Mouse (Mus musculus) midbrain, embryonic 10.5 days (tissue): ENCODE data around the gene Zfp689. TPM values are rescaled to one million over a fixed set of nuclear protein-coding genes. Genes with fewer than 3 reads are reported as not detected.
"Not testable (repeated sequence)": the region's sequence is repeated elsewhere in the genome, so short reads cannot be mapped to it uniquely, and the experiment has no call there.

ENCODE experiments used
- DNase-seq: peaks from one replicate; pipeline ENCODE4 v3.0.0-alpha.2; 2017; ENCODE audit warnings: low spot score
- H3K27ac ChIP-seq: fragments of 300-500 bp; sonication (generic); replicated peaks from 2 replicates; pipeline ENCODE4 v1.5.1; 2016; ENCODE audit warnings: mild to moderate bottlenecking
- H3K27me3 ChIP-seq: fragments of 300-500 bp; sonication (generic); 2 replicates; pipeline ENCODE4 v1.6.1; 2016; ENCODE audit warnings: low read depth, mild to moderate bottlenecking; ENCODE audit not compliant: poor library complexity, severe bottlenecking
- H3K36me3 ChIP-seq: fragments of 300-500 bp; sonication (generic); 2 replicates; pipeline ENCODE4 v1.6.1; 2016; ENCODE audit warnings: mild to moderate bottlenecking, moderate library complexity
- H3K4me1 ChIP-seq: fragments of 300-500 bp; sonication (generic); 2 replicates; pipeline ENCODE4 v1.6.1; 2016
- H3K4me3 ChIP-seq: fragments of 300-500 bp; sonication (generic); 2 replicates; pipeline ENCODE4 v1.5.1; 2016; ENCODE audit warnings: mild to moderate bottlenecking, moderate library complexity
- H3K9me3 ChIP-seq: fragments of 300-500 bp; sonication (generic); replicated peaks from 2 replicates; pipeline ENCODE4 v1.6.1; 2016; ENCODE audit warnings: mild to moderate bottlenecking
- WGBS: fragments of 180-500 bp; shearing (Covaris S2); methylation state at CpG from one replicate; pipeline ENCODE4 v1.1.7; 2016; 5-methylcytosine and 5-hydroxymethylcytosine counted together
- polyA plus RNA-seq: library from polyadenylated mRNA; unstranded; fragments of >200 nt; fragmentation: Nextera tagmentation; extraction: Ambion mirVana; gene quantifications from 2 replicates; pipeline ENCODE4 v1.2.1, GENCODE M21; 2016

Gene Zfp689
- polyA plus RNA-seq, 1 experiment from 2014 or later: 13.9 TPM

- Histone ChIP-seq H3K4me1 (peaks cover 12% of the 10 kb centered on the region), H3K36me3 (peaks cover 87% of the 10 kb centered on the region)
- H3K27me3 ChIP-seq, DNase-seq, H3K4me3 ChIP-seq, H3K27ac ChIP-seq, H3K9me3 ChIP-seq: not testable (repeated sequence)
- WGBS: over 99% methylated on average over 2 of the region's 2 CpGs
These were observed 16.7 kb upstream of the Zfp689 start for GRCm38 (mm10) chr7:127465670-127466069.

- DNase-seq: no peak
- Histone ChIP-seq H3K9me3 (peaks cover 3% of the 10 kb centered on the region; the same call in 1 of the 2 replicates), H3K4me3 (no peak overlapping the region), H3K27ac (no peak overlapping the region), H3K36me3 (peaks cover 92% of the 10 kb centered on the region), H3K27me3 (no peaks in the 10 kb centered on the region), H3K4me1 (peaks cover 11% of the 10 kb centered on the region)
- 88% methylated on average over 3 of the region's 3 CpGs for WGBS
These were observed 16.2 kb upstream of the Zfp689 start for GRCm38 (mm10) chr7:127465191-127465590.

GRCm38 (mm10) chr7:127459311-127459710 lies 10.4 kb upstream of the Zfp689 start, which contains the start of gene Prr14:
TSS of gene Prr14 (plus strand) at chr7:127459611.
- not testable (repeated sequence) for DNase-seq, H3K27ac ChIP-seq, H3K4me3 ChIP-seq, H3K4me1 ChIP-seq, H3K27me3 ChIP-seq
- H3K36me3 ChIP-seq: peaks cover 92% of the 10 kb centered on the region
- WGBS: 94% methylated on average over 8 of the region's 8 CpGs
- H3K9me3 ChIP-seq: peaks cover 19% of the 10 kb centered on the region

- H3K36me3 ChIP-seq: peaks cover 89% of the 10 kb centered on the region
These were observed 9.6 kb upstream of the Zfp689 start for GRCm38 (mm10) chr7:127458371-127459122.

GRCm38 (mm10) chr7:127454905-127455304 lies 5.9 kb upstream of the Zfp689 start:
- Histone ChIP-seq H3K4me3 (no peak overlapping the region), H3K27me3 (no peaks in the 10 kb centered on the region), H3K27ac (no peak overlapping the region), H3K9me3 (peaks cover 16% of the 10 kb centered on the region), H3K36me3 (peaks cover 85% of the 10 kb centered on the region), H3K4me1 (peaks cover 32% of the 10 kb centered on the region)
- WGBS: 89% methylated on average over 7 of the region's 7 CpGs
- DNase-seq: no peak

More at GRCm38 (mm10) chr7:127458371-127459122, 9.6 kb upstream of the Zfp689 start:
- DNase-seq, H3K4me1 ChIP-seq, H3K4me3 ChIP-seq, H3K27ac ChIP-seq, H3K27me3 ChIP-seq: not testable (repeated sequence)
- H3K9me3 ChIP-seq: peaks cover 19% of the 10 kb centered on the region
- 83% methylated on average over 3 of the region's 3 CpGs for WGBS

- 95% methylated on average over 2 of the region's 2 CpGs for WGBS
- Histone ChIP-seq H3K4me3 (0 out of 2 replicates have a peak overlapping the region, but pooled peaks have one; percentile 16), H3K36me3 (peaks cover 71% of the 10 kb centered on the region), H3K4me1 (peaks cover 40% of the 10 kb centered on the region), H3K27ac (no peak overlapping the region), H3K27me3 (no peaks in the 10 kb centered on the region), H3K9me3 (peaks cover 16% of the 10 kb centered on the region)
- no peak for DNase-seq
These were observed 4.1 kb upstream of the Zfp689 start for GRCm38 (mm10) chr7:127453056-127453455.

- H3K4me3 ChIP-seq: peak overlapping the region; percentile 93
- peak overlapping the region; percentile 99 for H3K27ac ChIP-seq
- no peaks in the 10 kb centered on the region for H3K27me3 ChIP-seq
- H3K4me1 ChIP-seq: peaks cover 47% of the 10 kb centered on the region
- peaks cover 69% of the 10 kb centered on the region for H3K36me3 ChIP-seq
- H3K9me3 ChIP-seq: no peaks in the 10 kb centered on the region
- 89% methylated on average over 7 of the region's 7 CpGs for WGBS
- no peak for DNase-seq
These were observed 1.0 kb upstream of the Zfp689 start for GRCm38 (mm10) chr7:127449966-127450365.

- Histone ChIP-seq H3K36me3 (peaks cover 72% of the 10 kb centered on the region), H3K9me3 (no peaks in the 10 kb centered on the region), H3K4me1 (peaks cover 15% of the 10 kb centered on the region), H3K27me3 (no peaks in the 10 kb centered on the region), H3K27ac (no peak overlapping the region), H3K4me3 (no peak overlapping the region)
- WGBS: 89% methylated on average over 20 of the region's 20 CpGs
- no peak for DNase-seq
These were observed 5.0 kb downstream of the Zfp689 start for GRCm38 (mm10) chr7:127443976-127444375.

- Histone ChIP-seq H3K36me3 (peaks cover 22% of the 10 kb centered on the region), H3K27ac (no peak overlapping the region), H3K27me3 (no peaks in the 10 kb centered on the region), H3K9me3 (peaks cover 14% of the 10 kb centered on the region; the same call in 1 of the 2 replicates), H3K4me1 (no peaks in the 10 kb centered on the region), H3K4me3 (no peak overlapping the region)
- DNase-seq: no peak
- WGBS: 90% methylated on average over 3 of the region's 3 CpGs
These were observed 11.2 kb downstream of the Zfp689 start for GRCm38 (mm10) chr7:127437724-127438123.

GRCm38 (mm10) chr7:127435206-127435605 lies 13.8 kb downstream of the Zfp689 start:
- WGBS: 89% methylated on average over 4 of the region's 4 CpGs
- H3K27me3 ChIP-seq: no peaks in the 10 kb centered on the region
- no peak overlapping the region for H3K4me3 ChIP-seq
- DNase-seq: no peak
- H3K4me1 ChIP-seq: no peaks in the 10 kb centered on the region
- H3K27ac ChIP-seq: no peak overlapping the region
- H3K36me3 ChIP-seq: 0 out of 2 replicates have a peak, but pooled peaks cover under 1% of the 10 kb centered on the region
- peaks cover 14% of the 10 kb centered on the region; the same call in 1 of the 2 replicates for H3K9me3 ChIP-seq

- DNase-seq: no peak
- Histone ChIP-seq H3K27ac (no peak overlapping the region), H3K4me3 (no peak overlapping the region), H3K9me3 (no peaks in the 10 kb centered on the region), H3K36me3 (no peaks in the 10 kb centered on the region), H3K27me3 (peaks cover 18% of the 10 kb centered on the region), H3K4me1 (peaks cover 14% of the 10 kb centered on the region)
- WGBS: 71% methylated on average over 3 of the region's 3 CpGs
These were observed 22.6 kb downstream of the Zfp689 start for GRCm38 (mm10) chr7:127426354-127426753.

GRCm38 (mm10) chr7:127425911-127426310 lies 23.0 kb downstream of the Zfp689 start:
- DNase-seq: no peak
- Histone ChIP-seq H3K9me3 (no peaks in the 10 kb centered on the region), H3K27ac (no peak overlapping the region), H3K27me3 (peaks cover 18% of the 10 kb centered on the region), H3K4me3 (no peak overlapping the region), H3K4me1 (peaks cover 19% of the 10 kb centered on the region), H3K36me3 (no peaks in the 10 kb centered on the region)
- 85% methylated on average over 2 of the region's 2 CpGs for WGBS

- 83% methylated on average over 3 of the region's 3 CpGs for WGBS
- Histone ChIP-seq H3K9me3 (no peaks in the 10 kb centered on the region), H3K4me3 (no peak overlapping the region), H3K36me3 (no peaks in the 10 kb centered on the region), H3K27me3 (peaks cover 18% of the 10 kb centered on the region), H3K4me1 (peaks cover 22% of the 10 kb centered on the region), H3K27ac (no peak overlapping the region)
- DNase-seq: no peak
These were observed 23.7 kb downstream of the Zfp689 start for GRCm38 (mm10) chr7:127425291-127425690.
